Mouse (Mus musculus) layer of hippocampus, postnatal 10 days (tissue): ENCODE results near the gene Tln1. TPM values are rescaled to one million over a fixed set of nuclear protein-coding genes. Genes with fewer than 3 reads are reported as not detected.
"Not testable (repeated sequence)": the region's sequence is repeated elsewhere in the genome, so short reads cannot be mapped to it uniquely, and the experiment has no call there.

Experiments
- DNase-seq, 2 experiments: peaks; one replicate each; pipeline ENCODE4 v3.0.0; 2021; ENCODE audit warnings: low spot score in 2 of 2
- long read RNA-seq: library from polyadenylated mRNA; stranded (forward); transcript quantifications from one replicate; pipeline ENCODE4 v2.0.0, GENCODE M21; 2023
- total RNA-seq, 2 experiments: library from RNA; stranded (reverse); gene quantifications; 2 replicates each; pipeline ENCODE4 v1.2.3; 2021

The Tln1 gene
- total RNA-seq = 10 to 100 TPM; 54.4 to 69.7 TPM
- long read RNA-seq, transcript Tln1-202 (2 exons, 937 nt) = major isoform, 42 of 55 reads
- long read RNA-seq, partial matches to known transcripts = 12 of 55 reads
- long read RNA-seq, other reads (novel, unspliced or antisense) = 1 of 55 reads

DNA sequence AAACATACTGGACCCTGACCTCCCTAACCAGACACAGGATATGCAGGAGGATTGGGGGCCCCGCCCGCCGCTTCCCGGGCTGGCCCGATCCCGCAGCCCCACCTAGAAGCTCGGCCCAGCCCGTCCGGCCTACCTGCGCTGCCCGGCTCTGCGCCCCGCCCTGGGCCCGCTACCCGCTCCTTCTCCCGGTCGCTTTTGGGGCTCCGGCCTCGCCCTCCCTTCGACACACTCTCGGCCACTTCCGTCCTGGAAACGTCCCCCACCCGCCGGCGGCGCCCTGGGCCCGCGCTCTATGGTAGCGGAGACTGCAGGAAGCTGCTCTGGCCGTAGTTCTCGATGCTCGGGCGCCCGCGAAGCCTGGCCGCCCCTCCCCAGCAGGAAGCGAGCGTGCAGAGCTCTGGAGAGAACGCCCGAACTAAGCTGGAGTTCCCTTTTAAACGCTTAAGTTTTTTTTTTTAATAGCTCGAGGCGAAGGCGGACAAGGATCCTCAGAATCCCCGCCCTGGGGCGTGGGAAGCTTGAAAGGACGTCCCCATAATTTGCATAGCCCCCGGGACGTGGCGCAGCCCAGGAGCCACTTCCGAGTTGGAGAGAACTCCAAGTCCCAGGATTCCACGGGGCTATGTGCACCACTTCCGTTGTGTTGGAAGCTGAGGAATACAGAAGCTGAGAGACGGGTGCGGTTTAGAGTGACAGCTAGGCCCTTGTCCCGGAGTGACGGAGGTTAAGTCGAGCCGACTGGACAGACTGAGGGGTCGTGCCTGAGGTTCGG, at the start of gene Tln1, which contains the start of gene Creb3:
TSS of gene Tln1 (minus strand) at position 695 of the 772 bp plus-strand sequence.
TSS of gene Creb3 (plus strand) at position 336 of the 772 bp plus-strand sequence.
- DNase-seq = peak; percentile 90 to 92

DNA sequence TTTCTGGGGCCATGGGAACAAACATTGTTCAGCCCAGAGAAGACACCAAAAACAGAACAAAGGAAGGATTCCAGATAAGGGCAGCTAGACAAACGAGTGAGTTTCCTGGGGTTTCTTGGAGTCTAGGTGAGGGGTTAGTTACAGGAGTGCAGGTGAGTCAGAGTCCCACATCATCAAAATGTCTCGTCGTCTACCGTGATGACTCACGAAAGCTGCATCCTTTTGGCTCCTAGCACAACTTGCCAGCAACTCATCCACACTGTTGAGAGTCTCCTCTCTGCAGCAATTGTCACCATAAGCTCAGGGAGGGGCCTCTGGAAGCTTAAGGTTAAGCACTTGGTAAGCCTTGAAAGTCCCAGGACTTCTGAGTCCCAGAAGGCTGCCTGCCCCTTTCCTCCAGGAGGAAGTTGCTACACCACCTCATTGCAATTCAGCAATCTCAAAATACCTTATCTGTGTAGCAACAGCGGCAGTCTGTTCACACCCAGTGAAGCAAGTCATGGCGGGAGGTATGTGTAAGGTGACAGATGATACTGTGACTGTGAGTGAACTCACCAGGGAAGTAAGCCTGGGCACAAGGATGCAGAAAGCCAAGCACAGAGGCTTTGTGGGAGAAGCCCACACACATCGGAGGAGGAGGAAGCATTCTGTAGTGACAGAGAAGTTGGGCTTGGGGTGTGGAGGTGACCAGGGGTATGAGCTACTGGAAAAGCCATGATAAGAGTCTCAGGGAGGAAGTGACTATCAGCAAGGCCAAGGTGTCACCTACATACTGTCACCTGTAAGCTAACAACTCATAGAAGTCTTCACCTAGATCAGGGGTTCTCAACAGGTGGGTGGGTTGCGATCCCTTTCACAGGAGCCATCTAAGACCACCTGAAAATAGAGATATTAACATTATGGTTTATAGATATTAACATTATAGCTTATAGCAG, 42.5 kb upstream of the Tln1 start:
- no peak for DNase-seq

DNA sequence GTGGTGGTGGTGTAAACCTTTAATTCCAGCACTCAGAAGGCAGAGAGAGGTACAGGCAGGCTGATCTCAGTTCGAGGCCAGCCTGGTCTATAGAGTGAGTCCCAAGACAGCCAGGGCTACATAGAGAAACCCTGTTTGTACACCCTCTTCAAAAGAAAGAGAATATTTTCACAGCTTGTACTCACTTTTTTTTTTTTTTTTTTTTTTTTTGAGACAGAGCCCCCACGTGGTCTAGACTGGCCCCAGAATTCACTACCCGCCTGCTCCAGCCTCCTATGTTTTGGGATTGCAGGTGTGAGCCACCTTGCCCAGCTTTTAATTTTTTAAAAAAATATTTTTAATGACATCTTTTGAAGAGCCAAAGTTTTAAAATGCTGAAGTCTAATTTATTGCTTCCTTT, 41.6 kb upstream of the Tln1 start:
- no peak for DNase-seq

DNA sequence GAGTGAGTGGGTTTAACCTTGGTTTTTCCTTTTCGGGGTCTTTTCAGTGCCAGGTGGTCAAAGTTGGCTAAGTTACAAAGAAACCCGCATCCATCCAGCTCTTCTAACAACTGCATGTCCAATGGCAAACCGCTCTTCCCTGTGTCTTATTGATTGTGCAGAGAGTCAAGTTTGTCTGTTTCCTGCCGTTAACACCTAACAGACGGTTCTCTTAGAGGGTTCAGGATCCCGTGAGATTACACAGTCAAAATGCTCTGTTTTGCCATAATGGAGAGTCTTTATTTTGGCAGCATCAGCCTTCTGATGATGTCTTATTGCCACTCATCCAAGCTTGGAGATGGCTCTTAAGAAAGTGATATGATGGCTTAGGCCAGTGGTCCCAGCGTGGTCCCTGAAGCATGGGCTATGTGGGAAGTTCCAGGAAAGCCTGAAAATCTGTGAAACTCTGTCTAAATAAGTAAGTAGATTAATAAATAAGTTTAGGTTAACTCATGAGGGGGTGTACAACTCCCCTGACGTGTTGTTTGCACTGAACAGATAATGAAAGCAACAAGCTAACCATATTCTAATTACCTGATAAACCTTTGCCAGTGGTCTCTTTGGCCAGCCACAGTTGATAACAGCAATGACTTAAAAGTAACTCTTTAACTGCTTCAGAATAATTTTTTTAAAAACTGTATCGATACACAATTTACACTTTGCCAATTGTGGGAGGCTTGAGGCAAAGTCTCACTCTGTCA, 37.9 kb upstream of the Tln1 start:
- DNase-seq = no peak

DNA sequence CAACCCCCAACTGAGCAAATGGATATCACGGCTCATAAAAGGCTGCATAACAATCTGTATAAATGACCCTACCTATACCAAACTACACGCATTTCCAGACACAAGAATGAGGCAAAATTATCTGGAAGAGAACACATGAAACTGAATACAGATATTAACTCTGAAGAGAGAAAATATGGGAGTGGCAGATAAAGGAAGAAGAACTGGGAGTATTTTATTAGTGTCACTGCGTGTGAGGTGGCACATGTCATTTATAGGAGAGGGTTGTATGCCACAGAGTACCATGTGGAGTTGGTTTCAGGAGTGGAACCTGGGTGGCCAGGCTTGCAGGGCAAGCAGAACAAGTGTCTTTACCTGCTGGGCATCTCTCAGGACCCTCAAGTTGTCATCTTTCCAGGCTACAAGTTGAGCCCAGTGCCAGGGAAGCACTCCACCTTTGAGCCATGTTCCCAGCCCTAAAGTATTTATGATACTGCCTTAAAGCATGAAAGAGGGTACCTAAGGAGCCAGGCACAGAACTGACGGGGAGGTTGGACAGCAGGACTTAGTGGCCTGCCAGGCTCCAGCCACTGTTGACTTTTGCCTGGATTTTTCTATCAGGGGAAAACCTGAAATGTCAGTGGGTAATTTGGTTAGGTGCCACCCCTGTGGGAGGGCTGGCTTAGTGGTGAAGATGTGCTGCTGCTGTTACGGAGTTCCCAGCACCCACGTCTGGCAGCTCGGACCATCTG, 36.3 kb upstream of the Tln1 start:
- DNase-seq = no peak

DNA sequence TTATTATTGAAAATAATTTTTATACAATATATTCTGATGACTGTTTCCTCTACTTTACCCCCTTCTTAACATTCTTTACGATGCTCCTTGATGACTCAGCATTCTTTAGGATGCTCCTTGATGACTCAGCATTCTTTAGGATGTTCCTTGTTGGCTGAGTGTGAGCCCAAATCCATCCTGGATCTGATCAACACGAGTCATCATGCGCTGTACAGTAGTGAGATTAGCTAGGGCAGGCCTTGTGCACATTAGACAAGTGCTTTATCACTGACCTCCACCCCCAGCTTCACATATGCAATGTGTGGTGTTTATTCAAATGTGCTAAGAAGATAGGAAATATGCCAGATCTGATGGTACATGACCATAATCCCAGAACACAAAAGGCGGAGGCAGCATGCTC, 35.7 kb upstream of the Tln1 start:
- no peak for DNase-seq

DNA sequence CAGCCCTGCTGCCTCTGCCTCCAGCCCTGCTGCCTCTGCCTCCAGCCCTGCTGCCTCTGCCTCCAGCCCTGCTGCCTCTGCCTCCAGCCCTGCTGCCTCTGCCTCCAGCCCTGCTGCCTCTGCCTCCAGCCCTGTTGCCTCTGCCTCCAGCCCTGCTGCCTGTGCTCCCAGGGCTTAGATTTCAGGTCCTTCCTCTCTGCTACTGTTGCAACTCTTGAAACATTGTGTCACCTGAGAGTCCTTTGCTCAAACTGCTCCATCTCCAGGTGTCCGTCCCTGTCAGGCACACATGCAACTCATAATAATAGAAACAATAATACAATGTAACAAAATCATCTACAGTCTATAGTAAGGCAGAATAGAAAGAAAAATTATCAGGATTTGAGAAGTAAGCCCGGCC, 34.1 kb upstream of the Tln1 start:
- not testable (repeated sequence) for DNase-seq

DNA sequence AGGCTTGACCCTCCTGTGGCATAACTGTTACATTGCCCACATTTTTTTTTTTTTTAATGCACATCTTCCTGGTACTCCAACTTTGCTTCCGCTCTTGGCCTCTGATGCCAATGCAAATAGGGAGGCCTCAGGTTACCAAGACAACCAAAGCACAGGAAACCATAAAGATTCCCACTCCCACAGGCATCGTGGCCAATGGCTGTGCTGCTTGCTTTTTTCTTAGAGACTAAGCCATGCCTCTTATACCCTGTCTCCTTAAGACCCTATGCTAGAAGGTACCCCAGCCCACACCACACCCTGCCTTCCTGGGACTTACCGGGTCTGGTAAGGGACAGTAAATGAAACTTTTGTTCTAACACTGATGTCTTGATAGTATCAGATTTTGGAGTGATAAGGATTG, 31.0 kb upstream of the Tln1 start:
- DNase-seq = no peak

DNA sequence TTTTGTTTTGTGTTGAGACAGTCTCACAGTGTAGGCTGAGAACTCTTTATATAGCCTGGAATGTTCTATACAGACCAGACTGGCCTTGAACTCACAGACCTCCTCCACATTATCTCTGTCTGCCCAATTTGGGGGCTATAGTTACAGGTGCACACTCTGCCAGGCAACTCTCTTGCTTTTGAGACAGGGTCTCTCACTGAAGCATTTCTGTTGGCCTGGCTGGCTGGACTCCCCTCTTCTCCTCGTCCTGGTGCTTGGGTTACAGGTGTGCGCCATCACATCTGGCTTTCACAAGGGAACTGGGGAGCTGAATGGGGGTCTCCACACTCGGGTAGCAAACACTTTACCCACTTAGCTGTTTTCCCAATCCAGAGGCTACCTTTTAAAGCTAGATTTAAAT, 29.5 kb upstream of the Tln1 start:
- DNase-seq = no peak

DNA sequence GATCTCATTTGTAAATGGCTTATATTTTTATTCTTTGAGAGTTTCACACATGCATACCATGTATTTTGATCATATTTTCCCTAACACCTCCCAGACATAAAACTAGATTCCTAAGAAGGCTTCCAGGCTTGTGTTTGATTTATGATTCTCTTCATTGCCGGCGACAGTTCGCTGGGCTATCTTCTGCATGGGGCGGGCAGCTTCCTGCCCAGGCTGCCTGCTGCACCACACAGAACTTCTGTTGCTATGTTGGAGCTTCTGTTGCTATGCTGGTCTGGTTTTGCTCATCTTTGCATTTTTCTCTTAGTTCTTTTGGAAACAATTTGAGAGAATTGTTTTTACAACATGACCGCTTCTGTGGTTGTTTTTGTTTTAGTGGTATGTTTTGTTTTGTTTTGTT, 29.1 kb upstream of the Tln1 start:
- DNase-seq = no peak

DNA sequence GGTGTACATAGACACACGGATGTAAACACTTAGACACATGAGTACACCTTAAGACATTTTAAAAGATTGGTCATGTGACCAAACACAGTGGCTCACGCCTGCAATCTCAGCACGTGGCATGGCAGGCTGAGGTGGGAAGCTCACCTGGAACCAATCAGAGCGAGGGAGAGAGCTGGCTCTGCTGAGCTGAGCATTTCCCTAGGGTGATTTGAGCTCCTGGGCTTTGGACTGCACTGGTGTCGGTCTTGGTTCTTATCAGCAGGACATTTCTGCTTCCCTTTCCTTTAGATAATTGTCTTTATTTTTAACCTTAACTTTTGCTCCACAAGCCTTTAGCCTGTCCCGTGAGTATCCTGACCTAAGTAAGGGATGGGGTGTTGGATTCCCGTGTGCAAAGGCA, 25.2 kb upstream of the Tln1 start:
- DNase-seq = no peak

DNA sequence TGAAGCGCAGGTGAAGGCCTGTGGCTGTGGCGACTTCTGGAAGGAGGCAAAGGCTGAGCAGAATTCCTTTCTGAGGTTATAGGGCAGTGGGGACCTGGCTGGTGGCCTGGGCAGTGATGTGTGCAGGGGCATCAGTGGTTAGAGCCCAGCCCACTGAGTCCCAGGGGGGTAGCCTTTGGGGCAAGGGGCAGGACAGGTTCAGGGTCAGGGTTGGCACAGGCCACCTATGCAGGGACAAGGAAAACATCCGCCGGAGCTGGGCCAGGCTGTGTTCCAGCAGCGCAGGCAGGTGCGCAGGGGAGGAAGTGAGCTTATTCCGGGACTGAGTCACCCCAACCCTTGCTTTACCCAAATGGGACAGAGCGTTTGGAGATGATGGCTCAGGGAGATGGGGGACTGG, 23.9 kb upstream of the Tln1 start:
- no peak for DNase-seq

DNA sequence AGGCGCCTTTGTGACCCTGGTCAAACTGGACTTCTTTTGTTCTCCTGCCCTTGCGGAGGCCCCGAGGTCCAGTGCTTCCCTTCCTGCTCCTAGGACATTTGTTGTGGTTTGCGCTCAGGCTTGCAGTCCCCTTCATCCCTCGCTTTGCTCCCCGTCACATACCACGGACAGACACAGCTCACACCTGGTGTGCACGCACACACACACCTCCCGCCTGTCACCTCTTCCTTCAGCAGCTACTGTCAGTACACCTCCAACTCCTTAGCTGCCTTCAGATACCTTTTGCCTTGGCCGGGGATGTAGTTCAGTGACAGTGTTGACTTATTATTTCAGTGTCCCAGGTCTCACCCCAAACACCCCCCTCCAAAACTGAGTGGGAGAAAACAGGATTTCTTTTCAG, 23.2 kb upstream of the Tln1 start:
- DNase-seq = no peak

DNA sequence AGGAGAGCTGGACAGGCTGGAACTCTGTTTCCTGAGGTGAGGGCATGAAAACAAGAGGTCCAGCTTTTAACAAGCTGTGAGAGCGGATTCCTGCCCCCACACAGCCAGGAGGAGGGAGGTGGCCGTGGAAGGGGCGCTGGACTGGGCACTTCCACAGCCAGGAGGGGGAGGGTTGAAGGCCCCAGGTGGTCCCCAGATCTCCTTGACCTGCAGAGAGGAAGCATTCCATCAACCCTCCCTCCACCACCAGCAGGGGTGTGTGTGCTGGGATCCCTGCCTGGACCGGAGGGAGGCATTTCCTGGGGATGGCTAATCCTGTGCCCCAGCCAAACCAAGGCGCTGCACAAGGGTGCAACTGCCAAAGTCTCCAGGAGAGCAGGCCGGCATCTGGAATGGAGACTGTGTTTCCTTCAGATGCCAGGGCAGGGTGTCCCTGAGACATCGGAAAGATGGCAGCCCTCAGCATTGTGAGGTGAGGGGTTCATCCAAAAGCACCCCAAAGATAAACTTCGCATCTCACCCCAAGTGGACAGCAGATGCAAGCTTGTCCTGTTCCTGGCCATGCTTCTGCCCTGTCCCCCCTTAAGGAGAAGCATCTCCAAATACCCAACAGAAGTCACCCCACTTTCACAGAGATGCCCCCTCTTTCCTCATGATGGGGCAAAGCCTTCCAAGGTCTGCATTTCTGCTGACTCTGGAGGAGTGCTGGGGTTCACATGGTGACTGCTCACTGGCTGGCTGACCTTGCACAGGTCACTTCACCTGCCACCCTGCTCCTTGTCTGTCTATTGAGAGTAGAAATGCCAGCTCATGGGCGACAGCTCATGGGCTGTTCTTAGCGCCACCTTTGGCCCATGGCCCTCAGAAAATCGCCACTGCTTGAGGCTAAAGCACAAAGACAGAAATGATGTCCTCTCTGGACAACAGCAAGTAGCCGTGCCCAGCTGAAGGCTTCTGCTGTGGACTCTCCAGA, 22.2 kb upstream of the Tln1 start, which contains the start of gene Msmp:
TSS of gene Msmp (minus strand) at position 51 of the 973 bp plus-strand sequence.
- DNase-seq = no peak

DNA sequence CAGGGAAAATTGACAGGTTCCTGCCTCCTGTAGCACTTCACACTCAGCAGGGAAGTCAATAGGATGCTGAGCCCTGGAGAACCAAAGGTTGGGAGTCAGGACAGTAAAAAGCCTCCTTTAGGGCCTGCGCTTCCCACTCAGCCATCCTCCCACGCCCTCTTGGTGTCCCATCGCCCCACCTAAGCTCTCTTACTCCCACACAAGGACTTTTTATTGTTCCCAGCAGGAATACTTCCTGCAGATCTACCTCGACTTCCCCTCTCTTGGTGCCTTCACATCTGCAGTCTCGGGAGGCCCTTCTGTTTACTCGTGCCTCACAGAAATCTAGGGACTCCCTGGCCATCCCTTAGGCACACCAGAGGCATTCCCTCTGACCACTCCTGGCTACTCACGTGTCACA, 20.9 kb upstream of the Tln1 start:
- no peak for DNase-seq

DNA sequence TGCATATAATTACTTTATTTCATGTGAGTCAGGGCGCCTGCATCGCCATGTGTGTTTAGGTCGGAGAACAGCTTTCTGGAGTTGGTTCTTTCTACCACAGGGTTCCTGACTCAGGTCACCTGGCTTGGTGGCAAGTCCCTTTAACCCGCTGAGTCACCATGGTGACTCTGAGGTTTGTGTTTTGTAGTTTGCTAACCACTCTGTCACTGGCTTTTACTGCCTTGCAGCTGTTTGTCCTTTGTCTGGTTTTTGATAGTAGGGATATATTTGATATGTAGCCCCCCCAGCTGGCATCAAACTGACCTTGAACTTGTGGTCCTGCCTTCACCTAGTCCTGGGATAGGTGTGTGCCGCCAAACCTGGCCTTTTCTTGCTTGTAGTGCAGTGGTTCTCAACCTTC, 19.8 kb upstream of the Tln1 start:
- DNase-seq = no peak

DNA sequence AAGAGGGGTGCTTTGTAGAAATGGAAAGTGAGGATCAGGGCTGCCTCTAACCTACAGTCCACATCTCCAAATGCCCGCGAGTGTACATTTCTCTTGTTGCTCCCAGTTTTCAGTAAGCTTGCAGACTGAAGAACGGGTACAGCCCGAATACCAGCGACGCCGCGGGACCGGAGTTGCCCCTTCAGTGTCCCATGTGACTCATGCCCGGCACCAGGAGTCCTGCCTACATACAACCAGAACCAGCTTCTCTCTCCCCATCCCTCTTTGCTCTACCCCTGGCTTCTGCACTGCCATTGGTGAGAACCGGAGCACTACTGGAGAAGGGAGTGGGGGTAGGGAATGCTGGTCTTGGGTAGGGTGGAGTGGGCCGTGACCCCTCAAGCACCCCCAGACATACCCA, 18.9 kb upstream of the Tln1 start:
- DNase-seq = no peak

DNA sequence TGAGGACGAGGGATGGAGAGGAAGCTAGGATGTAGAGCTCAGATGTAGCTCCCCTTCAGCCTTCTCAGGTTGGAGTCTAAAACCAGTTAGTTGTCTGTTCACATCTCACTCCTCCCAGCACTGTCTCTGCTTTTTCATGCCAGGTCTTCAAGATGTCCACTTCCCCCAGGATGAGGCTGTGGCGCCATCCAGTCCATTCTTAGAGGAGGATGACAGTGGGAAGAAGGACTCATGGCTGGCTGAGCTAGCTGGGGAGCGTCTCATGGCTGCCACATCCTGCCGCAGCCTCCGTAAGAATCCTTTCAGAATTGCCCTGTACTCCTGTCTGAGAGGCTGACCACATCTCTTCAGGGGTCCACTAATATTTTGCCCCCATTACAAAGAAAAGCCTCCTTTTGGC, 18.2 kb upstream of the Tln1 start:
- no peak for DNase-seq

DNA sequence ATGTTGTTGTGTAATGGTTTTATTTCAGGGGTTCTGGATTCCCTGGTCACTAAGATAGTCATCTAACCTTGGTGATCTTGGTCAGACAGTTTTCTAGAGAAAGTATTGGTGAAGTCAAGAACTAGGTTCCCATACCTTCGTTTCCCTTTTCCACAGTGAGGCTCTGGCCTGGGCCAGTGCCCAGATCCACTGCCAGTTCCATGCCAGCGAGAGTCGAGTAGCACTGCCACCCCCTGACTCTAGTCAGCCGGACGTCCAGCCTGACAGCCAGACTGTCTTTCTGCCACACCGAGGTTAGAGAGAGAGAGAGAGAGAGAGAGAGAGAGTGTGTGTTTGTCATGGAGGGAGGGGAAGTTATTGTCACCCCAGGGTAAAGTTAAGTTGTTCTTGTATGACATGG, 17.2 kb upstream of the Tln1 start:
- DNase-seq = no peak
